Mouse (Mus musculus) limb, embryonic 14.5 days (tissue): ENCODE measurements around the gene Alox12. TPM values are rescaled to one million over a fixed set of nuclear protein-coding genes. Genes with fewer than 3 reads are reported as not detected.
A peak's percentile ranks its signal among the peaks of the same experiment; 100 is the strongest.

Experiments
- ATAC-seq: fragments of 200-750 bp; cut with Nextera tagmentation; 2 replicates; pipeline ENCODE4 v1.8.0; 2017; ENCODE audit warnings: low read depth, moderate number of reproducible peaks, moderate TSS enrichment; ENCODE audit not compliant: low FRiP score
- DNase-seq: peaks from one replicate; pipeline ENCODE4 v3.0.0-alpha.2; 2015; ENCODE audit warnings: low spot score
- H3K27ac ChIP-seq: fragments of 300-500 bp; sonication (generic); replicated peaks from 2 replicates; pipeline ENCODE4 v1.5.1; 2014; ENCODE audit warnings: low read depth, mild to moderate bottlenecking, low read length, moderate library complexity, mixed read lengths
- H3K27me3 ChIP-seq: fragments of 300-500 bp; sonication (generic); 2 replicates; pipeline ENCODE4 v1.6.1; 2014; ENCODE audit warnings: low read length, mixed read lengths; ENCODE audit not compliant: control insufficient read depth, insufficient read depth
- H3K36me3 ChIP-seq: fragments of 300-500 bp; sonication (generic); 2 replicates; pipeline ENCODE4 v1.6.1; 2014; ENCODE audit warnings: mild to moderate bottlenecking, low read length, moderate library complexity, mixed read lengths; ENCODE audit not compliant: control insufficient read depth, insufficient read depth
- H3K4me1 ChIP-seq: fragments of 300-500 bp; sonication (generic); 2 replicates; pipeline ENCODE4 v1.6.1; 2014; ENCODE audit warnings: antibody characterized with exemption, low read length, mixed read lengths; ENCODE audit not compliant: control insufficient read depth, insufficient read depth
- H3K4me2 ChIP-seq: fragments of 300-500 bp; sonication (generic); replicated peaks from 2 replicates; pipeline ENCODE4 v1.6.1; 2014; ENCODE audit warnings: low read depth, mild to moderate bottlenecking, low read length, moderate library complexity; ENCODE audit not compliant: severe bottlenecking
- H3K4me3 ChIP-seq: fragments of 300-500 bp; sonication (generic); replicated peaks from 2 replicates; pipeline ENCODE4 v1.5.1; 2014; ENCODE audit warnings: low read length
- H3K9ac ChIP-seq: fragments of 300-500 bp; sonication (generic); 2 replicates; pipeline ENCODE4 v1.6.1; 2014; ENCODE audit warnings: mild to moderate bottlenecking, low read depth, low read length, moderate library complexity; ENCODE audit not compliant: severe bottlenecking
- H3K9me3 ChIP-seq: fragments of 300-500 bp; sonication (generic); 2 replicates; pipeline ENCODE4 v1.6.1; 2016; ENCODE audit warnings: low read length; ENCODE audit not compliant: control insufficient read depth
- POLR2A ChIP-seq: fragments of 200-500 bp; IDR thresholded peaks from 2 replicates; pipeline ENCODE4 v1.8.0; 2012; ENCODE audit warnings: inconsistent platforms, mild to moderate bottlenecking, moderate library complexity, borderline replicate concordance; ENCODE audit not compliant: insufficient read depth, insufficient read length; ENCODE audit errors: extremely low read depth
- WGBS: fragments of 180-500 bp; shearing (Covaris S2); extraction: QIAGEN DNeasy Blood & Tissue Kit; methylation state at CpG from one replicate; pipeline ENCODE4 v1.1.7; 2014; 5-methylcytosine and 5-hydroxymethylcytosine counted together
- microRNA counts: library from miRNA; unstranded; fragments of <30 nt; microRNA quantifications from one replicate; lab custom pipeline; 2016
- microRNA-seq: library from miRNA; unstranded; fragments of <30 nt; microRNA quantifications from one replicate; pipeline ENCODE4, GENCODE M21; 2016
- polyA plus RNA-seq, 2 experiments: library from polyadenylated mRNA; depleted of rRNA in 1 of 2; stranded (reverse) in 1 of 2; unstranded in 1 of 2; fragments of >200 nt; fragmentation: Nextera tagmentation in 1 of 2; extraction: Ambion mirVana in 1 of 2; gene quantifications; 2 replicates each; pipeline versions ENCODE4 v1.2.1 to v1.2.3; 2012 to 2014

Gene Alox12
- polyA plus RNA-seq, 2 experiments: 7.4 to 11.1 TPM

DNA sequence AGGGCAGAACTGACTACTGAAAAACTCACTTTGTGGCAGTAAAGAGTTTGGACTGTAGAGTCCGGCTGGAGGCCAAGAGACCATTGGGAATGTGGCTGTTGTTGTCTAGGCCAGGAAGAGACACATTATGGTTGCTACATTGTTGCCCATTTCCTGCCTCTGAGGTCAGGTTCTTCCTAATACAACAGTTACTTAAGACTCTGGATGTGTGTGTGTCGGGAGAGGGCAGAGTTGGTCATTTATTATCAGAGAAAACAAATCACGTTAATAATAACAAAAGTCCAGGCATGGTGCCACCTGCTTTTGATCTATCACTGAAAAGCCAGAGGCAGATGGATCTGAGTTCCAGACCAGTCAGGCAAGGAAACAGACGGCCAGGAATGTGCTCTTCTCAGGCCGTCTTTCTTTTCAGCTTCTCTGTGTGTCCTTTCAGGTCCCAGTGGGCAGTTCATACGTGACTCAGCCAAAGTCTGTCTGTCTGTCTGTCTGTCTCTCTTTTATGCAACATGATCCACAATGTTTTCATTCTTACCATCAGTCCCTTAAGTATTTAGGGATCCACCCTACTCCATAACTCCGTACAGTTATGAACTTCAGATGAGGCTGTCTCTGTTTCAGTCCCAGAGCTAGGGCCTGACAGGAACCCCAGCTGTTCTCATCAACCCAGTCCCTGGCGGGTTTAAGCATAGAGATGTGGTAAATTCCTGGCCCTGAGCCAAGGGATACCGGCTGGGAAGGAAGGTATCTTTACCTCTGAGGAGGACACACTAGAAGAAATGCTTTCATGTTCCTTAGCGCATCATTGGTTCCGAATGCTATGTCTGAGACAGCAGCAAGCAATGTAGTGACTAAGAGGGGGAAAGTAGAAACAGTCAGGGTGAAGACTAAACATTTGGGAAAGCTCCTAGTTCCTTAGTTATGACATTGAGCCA lies 61.5 kb downstream of the Alox12 start:
- Histone ChIP-seq H3K4me3 (no peak overlapping the region), H3K4me2 (no peak overlapping the region), H3K27me3 (no peaks in the 10 kb centered on the region), H3K9ac (no peak overlapping the region), H3K4me1 (peaks cover 8% of the 10 kb centered on the region), H3K36me3 (no peaks in the 10 kb centered on the region), H3K9me3 (no peaks in the 10 kb centered on the region), H3K27ac (no peak overlapping the region)
- 49% methylated on average over 11 of the region's 11 CpGs for WGBS
- TF ChIP-seq POLR2A: no peak
- DNase-seq: no peak
- no peak for ATAC-seq

DNA sequence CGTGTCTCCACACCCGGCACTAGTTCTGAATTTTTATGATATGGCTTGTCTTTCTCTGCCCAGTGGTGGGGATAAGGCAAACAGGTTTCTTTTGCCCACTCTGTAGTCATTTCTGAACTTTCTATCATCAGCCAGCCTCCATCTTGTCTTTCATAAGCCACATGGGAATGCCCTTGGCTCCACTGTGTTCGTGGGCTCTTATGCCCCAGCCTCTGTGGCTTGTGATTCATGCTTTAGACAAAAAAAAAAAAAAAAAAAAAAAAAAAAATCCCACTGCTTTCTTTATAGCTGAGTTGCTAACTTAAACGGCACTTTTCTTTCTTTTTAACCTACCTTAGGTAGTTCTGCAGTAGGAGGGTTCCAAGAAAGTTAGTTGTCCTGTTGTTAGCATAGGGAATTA lies 63.0 kb downstream of the Alox12 start:
- no peak for TF ChIP-seq POLR2A
- no peak for ATAC-seq
- 50% methylated on average over 4 of the region's 4 CpGs for WGBS

More for the DNA sequence above, 63.0 kb downstream of the Alox12 start:
- Histone ChIP-seq H3K4me2 (no peak overlapping the region), H3K9ac (no peak overlapping the region), H3K27me3 (no peaks in the 10 kb centered on the region), H3K4me3 (no peak overlapping the region), H3K36me3 (no peaks in the 10 kb centered on the region), H3K9me3 (no peaks in the 10 kb centered on the region), H3K4me1 (peaks cover 8% of the 10 kb centered on the region), H3K27ac (no peak overlapping the region)
- no peak for DNase-seq

MicroRNAs within 50 kb of the gene (microRNA counts, 519-probe panel; counts per million panel counts)
- microRNA mmu-miR-195 (lab: Ali Mortazavi, UCI) (not detected), microRNA mmu-miR-497 (lab: Ali Mortazavi, UCI) (2,050 counts per million, percentile 28 among the panel's probes with 10 or more counts)

Small RNAs within 50 kb of the gene (microRNA-seq; reads per million reads assigned to microRNA genes)
- gene Mir195a (816 reads per million, percentile 70 among the genes with 10 or more reads in this experiment), gene Mir497 (not detected), gene Mir497b (not detected)

Other genes starting within 250 kb of the Alox12 start
- gene Acadvl, start 239.9 kb downstream of the Alox12 start, polyA plus RNA-seq (2012; rRNA removed): 52.9 and 55.4 TPM in 2 replicates
- 71.8 and 77.0 TPM in 2 replicates for gene Acadvl, start 239.9 kb downstream of the Alox12 start, polyA plus RNA-seq (2014; fragmentation: Nextera tagmentation; extraction: Ambion mirVana)
- 89.6 and 99.8 TPM in 2 replicates for gene Dlg4, start 238.4 kb downstream of the Alox12 start, polyA plus RNA-seq (2012; rRNA removed)
- 9.7 and 10.0 TPM in 2 replicates for gene Dlg4, start 238.4 kb downstream of the Alox12 start, polyA plus RNA-seq (2014; fragmentation: Nextera tagmentation; extraction: Ambion mirVana)
- 1.6 and 2.3 TPM in 2 replicates for gene Asgr1, start 201.3 kb downstream of the Alox12 start, polyA plus RNA-seq (2012; rRNA removed)
- 0.99 and 1.2 TPM in 2 replicates for gene Asgr1, start 201.3 kb downstream of the Alox12 start, polyA plus RNA-seq (2014; fragmentation: Nextera tagmentation; extraction: Ambion mirVana)
- 0.24 and 0.53 TPM in 2 replicates for gene Asgr2, start 162.7 kb downstream of the Alox12 start, polyA plus RNA-seq (2012; rRNA removed)
- 0.21 TPM in 1 of 2 replicates, not detected in the other for gene Asgr2, start 162.7 kb downstream of the Alox12 start, polyA plus RNA-seq (2014; fragmentation: Nextera tagmentation; extraction: Ambion mirVana)
- 0.28 and 1.1 TPM in 2 replicates for gene Mgl2, start 125.0 kb downstream of the Alox12 start, polyA plus RNA-seq (2012; rRNA removed)
- 0.61 and 1.5 TPM in 2 replicates for gene Mgl2, start 125.0 kb downstream of the Alox12 start, polyA plus RNA-seq (2014; fragmentation: Nextera tagmentation; extraction: Ambion mirVana)
- 0.85 and 1.6 TPM in 2 replicates for gene Clec10a, start 99.2 kb downstream of the Alox12 start, polyA plus RNA-seq (2012; rRNA removed)
- 1.2 and 1.8 TPM in 2 replicates for gene Clec10a, start 99.2 kb downstream of the Alox12 start, polyA plus RNA-seq (2014; fragmentation: Nextera tagmentation; extraction: Ambion mirVana)
- 0.79 and 1.3 TPM in 2 replicates for gene Slc16a11, start 42.6 kb downstream of the Alox12 start, polyA plus RNA-seq (2012; rRNA removed)
- 0.21 and 0.47 TPM in 2 replicates for gene Slc16a11, start 42.6 kb downstream of the Alox12 start, polyA plus RNA-seq (2014; fragmentation: Nextera tagmentation; extraction: Ambion mirVana)
- gene Slc16a13, start 34.3 kb downstream of the Alox12 start, polyA plus RNA-seq (2012; rRNA removed): 9.3 and 11.1 TPM in 2 replicates
- gene Slc16a13, start 34.3 kb downstream of the Alox12 start, polyA plus RNA-seq (2014; fragmentation: Nextera tagmentation; extraction: Ambion mirVana): 9.2 and 9.6 TPM in 2 replicates
- gene Bcl6b, start 25.6 kb downstream of the Alox12 start, polyA plus RNA-seq (2012; rRNA removed): 11.2 and 12.2 TPM in 2 replicates
- gene Bcl6b, start 25.6 kb downstream of the Alox12 start, polyA plus RNA-seq (2014; fragmentation: Nextera tagmentation; extraction: Ambion mirVana): 11.7 and 12.2 TPM in 2 replicates
- gene 0610010K14Rik, start 17.4 kb downstream of the Alox12 start, polyA plus RNA-seq (2012; rRNA removed): 167 and 171 TPM in 2 replicates
- gene 0610010K14Rik, start 17.4 kb downstream of the Alox12 start, polyA plus RNA-seq (2014; fragmentation: Nextera tagmentation; extraction: Ambion mirVana): 178 and 193 TPM in 2 replicates
- gene Gm21988, start 15.5 kb downstream of the Alox12 start, polyA plus RNA-seq (2012; rRNA removed): 15.1 and 15.7 TPM in 2 replicates
- gene Gm21988, start 15.5 kb downstream of the Alox12 start, polyA plus RNA-seq (2014; fragmentation: Nextera tagmentation; extraction: Ambion mirVana): 12.9 and 13.1 TPM in 2 replicates
- gene Rnasek, start 15.5 kb downstream of the Alox12 start, polyA plus RNA-seq (2012; rRNA removed): 54.0 and 63.2 TPM in 2 replicates
- gene Rnasek, start 15.5 kb downstream of the Alox12 start, polyA plus RNA-seq (2014; fragmentation: Nextera tagmentation; extraction: Ambion mirVana): 171 and 176 TPM in 2 replicates
- 0.04 and 0.09 TPM in 2 replicates for gene Alox12e, start 67.3 kb upstream of the Alox12 start, polyA plus RNA-seq (2012; rRNA removed)
- gene Alox12e, start 67.3 kb upstream of the Alox12 start, polyA plus RNA-seq (2014; fragmentation: Nextera tagmentation; extraction: Ambion mirVana): 0.12 and 0.26 TPM in 2 replicates
- gene Alox15, start 96.7 kb upstream of the Alox12 start, polyA plus RNA-seq (2012; rRNA removed): 0.15 and 0.31 TPM in 2 replicates
- 0.25 TPM in 1 of 2 replicates, not detected in the other for gene Alox15, start 96.7 kb upstream of the Alox12 start, polyA plus RNA-seq (2014; fragmentation: Nextera tagmentation; extraction: Ambion mirVana)
- 37.1 and 45.2 TPM in 2 replicates for gene Pelp1, start 154.7 kb upstream of the Alox12 start, polyA plus RNA-seq (2012; rRNA removed)
- gene Pelp1, start 154.7 kb upstream of the Alox12 start, polyA plus RNA-seq (2014; fragmentation: Nextera tagmentation; extraction: Ambion mirVana): 34.8 and 38.1 TPM in 2 replicates
- gene Arrb2, start 177.3 kb upstream of the Alox12 start, polyA plus RNA-seq (2012; rRNA removed): 48.7 and 53.6 TPM in 2 replicates
- gene Arrb2, start 177.3 kb upstream of the Alox12 start, polyA plus RNA-seq (2014; fragmentation: Nextera tagmentation; extraction: Ambion mirVana): 18.5 and 21.5 TPM in 2 replicates
- gene Med11, start 196.6 kb upstream of the Alox12 start, polyA plus RNA-seq (2012; rRNA removed): 27.6 and 32.4 TPM in 2 replicates
- 44.8 and 47.4 TPM in 2 replicates for gene Med11, start 196.6 kb upstream of the Alox12 start, polyA plus RNA-seq (2014; fragmentation: Nextera tagmentation; extraction: Ambion mirVana)
- 1.1 and 1.4 TPM in 2 replicates for gene Zmynd15, start 204.1 kb upstream of the Alox12 start, polyA plus RNA-seq (2012; rRNA removed)
- gene Zmynd15, start 204.1 kb upstream of the Alox12 start, polyA plus RNA-seq (2014; fragmentation: Nextera tagmentation; extraction: Ambion mirVana): 0.46 and 0.92 TPM in 2 replicates
- 4.4 and 5.9 TPM in 2 replicates for gene Cxcl16, start 204.6 kb upstream of the Alox12 start, polyA plus RNA-seq (2012; rRNA removed)
- 4.3 and 6.3 TPM in 2 replicates for gene Cxcl16, start 204.6 kb upstream of the Alox12 start, polyA plus RNA-seq (2014; fragmentation: Nextera tagmentation; extraction: Ambion mirVana)
- gene Tm4sf5, start 249.9 kb upstream of the Alox12 start, polyA plus RNA-seq (2012; rRNA removed): 0.29 and 0.50 TPM in 2 replicates
- 0.33 and 0.95 TPM in 2 replicates for gene Tm4sf5, start 249.9 kb upstream of the Alox12 start, polyA plus RNA-seq (2014; fragmentation: Nextera tagmentation; extraction: Ambion mirVana)